Mouse (Mus musculus): ENCODE results near the gene Mia2.

Mia2 gene

DNA sequence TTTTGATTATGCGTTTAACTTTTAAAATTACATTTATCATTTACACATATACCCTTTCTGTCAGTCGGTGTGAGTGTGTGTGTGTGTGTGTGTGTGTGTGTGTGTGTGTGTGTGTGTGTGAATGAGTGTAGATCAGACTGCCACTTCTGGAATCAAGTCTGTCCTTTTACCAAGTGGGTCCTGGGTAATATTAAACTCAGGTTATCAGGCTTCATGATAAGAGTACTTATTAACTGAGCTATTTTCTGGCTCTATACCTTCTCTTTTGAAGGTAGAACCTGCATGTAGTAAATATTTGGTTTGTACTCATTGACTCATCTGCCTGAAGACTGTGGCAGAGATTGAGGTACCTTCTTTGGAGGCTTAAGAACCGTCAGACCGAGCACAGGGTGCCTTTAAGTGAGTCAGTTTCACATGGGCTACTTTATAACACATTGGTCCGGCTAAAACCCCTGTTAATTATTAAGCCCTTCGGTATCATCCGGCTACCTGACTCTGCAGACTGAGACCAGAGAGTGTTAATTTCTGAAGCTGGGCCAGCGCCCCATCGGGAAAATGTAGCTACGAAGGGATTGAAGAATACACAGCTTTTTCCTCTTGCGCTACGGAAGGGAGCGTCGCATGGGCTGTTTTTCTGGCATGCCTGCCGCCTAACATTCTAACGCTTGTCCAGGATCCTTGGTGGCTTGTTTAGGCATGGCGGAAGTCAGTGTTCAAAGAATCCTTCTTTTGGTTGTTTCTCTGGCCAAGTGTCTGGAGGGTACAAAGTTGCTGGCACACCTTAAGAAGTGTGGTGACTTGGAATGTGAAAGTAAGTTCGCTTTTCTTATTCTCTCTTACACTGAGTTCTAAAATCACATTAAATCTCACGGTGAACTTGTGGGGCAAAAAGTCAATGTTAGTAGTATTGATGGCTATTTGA, at the start of gene Mia2:
TSS of gene Mia2 (plus strand) at position 696 of the 922 bp plus-strand sequence.
- in situ Hi-C loops (cut with MboI, MseI): no loop called here

DNA sequence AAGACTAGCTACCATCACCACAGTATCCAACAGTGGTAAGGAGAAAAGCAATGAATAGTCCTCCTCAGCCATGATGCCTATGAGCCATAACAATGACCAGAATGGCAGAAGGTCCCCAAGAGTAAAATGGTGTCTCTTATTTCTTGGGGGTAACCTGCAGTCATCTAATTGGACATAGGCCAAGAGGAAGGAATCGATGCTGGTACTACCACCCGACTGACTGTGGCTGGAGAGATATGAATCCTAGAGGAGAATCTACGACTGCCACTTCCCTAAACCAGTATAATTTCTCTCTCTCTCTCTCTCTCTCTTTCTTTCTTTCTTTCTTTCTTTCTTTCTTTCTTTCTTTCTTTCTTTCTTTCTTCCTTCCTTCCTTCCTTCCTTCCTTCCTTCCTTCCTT, 43.1 kb upstream of the Mia2 start:
- in situ Hi-C loops (cut with MboI, MseI): loop anchor here (10.0 kb wide), 1 partner anchor 162 kb away; the partner anchor contains the start of gene Fbxo33

DNA sequence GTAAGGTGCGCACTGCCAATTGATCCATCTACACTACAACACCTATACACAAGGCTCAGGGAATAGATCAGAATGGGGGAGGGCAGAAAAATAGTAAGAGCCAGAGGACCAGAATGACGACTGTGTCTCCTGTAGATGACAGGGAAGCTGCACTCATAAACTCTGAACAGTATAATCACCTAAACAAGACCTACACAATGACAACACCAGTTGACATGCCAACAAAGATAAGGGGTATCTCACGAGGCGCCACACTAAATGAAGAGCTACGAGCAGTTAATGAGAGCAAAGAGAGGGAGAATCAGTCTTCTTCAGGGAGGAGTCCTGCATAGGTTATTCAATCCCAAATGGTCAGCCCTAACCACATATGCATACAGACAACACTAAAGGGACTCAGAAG, 42.4 kb upstream of the Mia2 start:
- in situ Hi-C loops (cut with MboI, MseI): loop anchor here (10.0 kb wide), 1 partner anchor 162 kb away; the partner anchor contains the start of gene Fbxo33

DNA sequence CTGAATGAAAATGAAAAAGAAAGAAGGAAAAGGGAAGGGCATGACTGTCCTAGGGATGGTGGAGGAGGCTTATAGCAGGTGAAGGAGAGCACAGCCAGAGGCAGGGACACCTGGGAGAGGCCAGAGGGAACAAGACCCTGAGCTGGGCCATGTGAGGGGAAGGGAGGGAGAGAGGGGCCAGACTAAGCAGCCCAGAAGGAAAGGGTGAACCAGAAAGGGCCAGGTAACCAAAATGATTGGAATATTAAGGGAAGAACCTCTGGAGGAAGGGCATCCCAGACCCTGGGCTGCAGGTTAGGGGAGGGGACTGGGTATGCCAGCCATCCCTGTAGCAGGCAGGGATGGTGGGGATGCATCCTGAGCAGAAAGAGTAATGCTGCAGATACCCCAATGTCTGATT, 41.6 kb upstream of the Mia2 start:
- in situ Hi-C loops (cut with MboI, MseI): loop anchor here (10.0 kb wide), 1 partner anchor 161 kb away; the partner anchor contains the start of gene Fbxo33

DNA sequence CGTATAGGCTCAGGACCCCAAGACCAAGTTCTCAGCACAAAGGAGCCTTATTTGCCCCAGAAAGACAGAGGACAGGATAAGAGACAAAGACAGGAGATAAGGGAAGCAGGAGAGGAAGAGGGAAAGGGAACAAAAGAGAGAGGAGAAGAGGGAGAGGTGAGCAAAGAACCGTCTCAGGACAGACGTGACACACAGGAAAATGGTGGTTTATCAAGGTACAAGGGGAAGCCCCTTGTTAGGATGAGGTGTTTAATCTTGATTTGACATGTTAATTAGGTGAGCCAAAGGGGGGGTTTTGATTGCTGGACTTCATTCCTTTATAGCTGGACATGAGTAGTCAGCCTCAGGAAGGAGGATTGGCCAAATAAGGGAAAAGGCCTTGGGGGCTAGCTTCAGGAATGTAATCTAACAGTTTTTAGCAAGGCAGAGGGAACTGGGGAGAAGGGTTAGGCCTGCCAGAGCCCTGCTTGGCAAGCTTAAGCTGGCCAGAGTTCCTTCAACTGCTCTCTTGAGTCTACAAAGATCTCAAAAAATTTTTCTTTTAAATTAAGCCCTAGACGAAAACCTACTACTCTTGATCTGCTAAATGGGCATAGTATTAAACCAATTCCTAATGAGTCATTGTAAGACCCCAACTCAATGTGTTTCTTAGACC, 40.3 kb upstream of the Mia2 start:
- in situ Hi-C loops (cut with MboI, MseI): loop anchor here (10.0 kb wide), 1 partner anchor 159 kb away; the partner anchor contains the start of gene Fbxo33

DNA sequence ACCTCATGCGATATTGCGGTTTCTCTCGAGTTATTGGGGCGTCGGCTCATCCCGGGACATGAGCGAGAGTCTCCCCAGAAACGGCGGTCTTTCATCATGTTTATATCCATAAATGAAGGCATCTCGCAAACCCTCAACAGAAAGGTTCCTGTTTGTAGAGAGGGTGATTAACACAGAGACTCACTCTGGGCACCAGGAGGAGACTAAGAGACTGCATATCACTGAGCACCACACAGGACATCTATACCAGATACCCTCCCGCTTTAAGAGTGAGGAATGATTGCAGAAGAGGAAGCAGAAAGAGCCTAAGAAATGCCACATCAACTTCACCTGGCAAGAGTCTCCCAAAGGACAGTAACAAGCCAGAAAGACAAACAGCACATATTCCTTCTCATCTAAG, 39.4 kb upstream of the Mia2 start:
- in situ Hi-C loops (cut with MboI, MseI): loop anchor here (10.0 kb wide), 1 partner anchor 159 kb away; the partner anchor contains the start of gene Fbxo33

DNA sequence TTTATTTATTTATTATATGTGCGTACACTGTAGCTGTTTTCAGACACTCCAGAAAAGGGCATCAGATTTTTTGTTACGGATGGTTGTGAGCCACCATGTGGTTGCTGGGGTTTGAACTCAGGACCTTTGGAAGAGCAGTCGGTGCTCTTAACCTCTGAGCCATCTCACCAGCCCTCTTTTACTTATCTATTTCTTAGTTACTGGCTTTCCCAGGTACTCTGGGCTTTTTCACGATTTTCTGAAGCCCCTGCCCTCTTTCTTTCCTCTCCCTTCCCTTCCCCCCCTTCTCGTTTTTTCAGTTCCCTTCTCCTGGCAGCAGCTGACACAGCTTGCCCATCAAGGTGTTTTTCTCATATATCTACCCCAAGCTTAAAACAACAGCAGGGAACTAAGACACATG, 37.4 kb upstream of the Mia2 start:
- in situ Hi-C loops (cut with MboI, MseI): loop anchor here (10.0 kb wide), 1 partner anchor 157 kb away; the partner anchor contains the start of gene Fbxo33

DNA sequence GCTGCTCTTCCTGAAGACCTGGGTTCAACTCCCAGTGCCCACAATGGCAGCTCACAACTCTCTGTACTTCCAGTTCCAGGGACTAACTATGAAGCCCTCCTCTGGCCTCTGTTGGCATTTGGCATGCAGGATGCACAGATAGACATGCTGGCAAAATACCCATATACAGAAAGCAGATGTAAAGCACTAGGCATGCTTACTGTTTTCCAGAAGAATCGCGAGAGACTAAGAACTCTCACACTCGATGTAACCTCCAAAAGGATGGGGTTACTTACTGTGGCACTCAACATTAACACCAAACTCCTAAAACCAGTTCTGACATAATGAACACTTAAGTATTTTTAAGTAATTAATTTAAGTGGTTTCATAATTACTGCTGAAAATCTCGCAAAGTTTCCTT, 35.3 kb upstream of the Mia2 start:
- in situ Hi-C loops (cut with MboI, MseI): no loop called here

DNA sequence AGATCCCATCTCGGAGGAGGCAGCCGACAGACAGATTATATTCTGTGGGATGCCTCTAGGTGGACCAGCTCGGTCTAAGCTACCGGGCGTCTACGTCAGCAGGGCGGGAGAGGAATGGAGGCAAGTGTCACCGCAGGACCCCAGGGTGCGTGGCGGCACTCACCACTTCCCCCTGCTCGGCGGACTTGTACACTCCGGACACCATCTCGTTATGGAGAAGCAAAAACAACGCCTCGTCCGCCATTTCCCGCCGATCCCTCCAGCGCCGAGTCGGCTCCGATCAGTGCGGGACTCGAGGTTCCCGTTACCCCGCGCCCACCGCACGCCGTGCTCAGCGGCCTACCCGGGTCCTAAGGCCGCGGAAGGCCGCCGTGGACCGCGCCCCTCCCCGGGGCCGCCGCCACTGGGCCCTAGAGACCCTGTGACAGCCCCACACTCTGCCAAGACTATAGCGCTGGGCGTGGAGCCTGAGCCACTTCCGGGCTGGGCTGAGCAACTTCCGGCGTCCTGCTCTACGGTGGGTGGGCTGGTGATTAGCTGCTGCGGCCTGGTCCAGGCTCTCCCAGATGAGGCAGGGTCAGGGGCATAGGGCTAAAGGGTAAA, 34.5 kb upstream of the Mia2 start, which contains the start of gene Trappc6b:
TSS of gene Trappc6b (minus strand) at position 480 of the 603 bp plus-strand sequence.
- in situ Hi-C loops (cut with MboI, MseI): no loop called here

DNA sequence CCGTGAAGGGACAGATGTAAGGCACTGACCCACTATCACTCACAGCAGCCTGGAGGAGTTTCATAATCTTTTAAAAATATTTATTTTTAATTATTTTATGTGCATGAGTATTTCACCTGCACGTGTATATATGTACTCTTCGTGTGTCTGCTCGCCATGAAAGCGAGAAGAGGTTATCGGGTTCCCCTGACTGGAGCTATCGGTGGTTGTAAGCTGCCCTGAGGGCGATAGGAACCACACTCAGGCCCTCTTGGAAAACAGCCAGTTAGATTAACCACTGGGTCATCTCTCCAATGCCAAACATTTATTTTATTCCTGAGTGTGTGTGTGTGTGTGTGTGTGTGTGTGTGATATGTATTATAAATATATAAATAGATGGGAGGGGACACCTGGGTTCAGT, 30.8 kb upstream of the Mia2 start:
- in situ Hi-C loops (cut with MboI, MseI): no loop called here

DNA sequence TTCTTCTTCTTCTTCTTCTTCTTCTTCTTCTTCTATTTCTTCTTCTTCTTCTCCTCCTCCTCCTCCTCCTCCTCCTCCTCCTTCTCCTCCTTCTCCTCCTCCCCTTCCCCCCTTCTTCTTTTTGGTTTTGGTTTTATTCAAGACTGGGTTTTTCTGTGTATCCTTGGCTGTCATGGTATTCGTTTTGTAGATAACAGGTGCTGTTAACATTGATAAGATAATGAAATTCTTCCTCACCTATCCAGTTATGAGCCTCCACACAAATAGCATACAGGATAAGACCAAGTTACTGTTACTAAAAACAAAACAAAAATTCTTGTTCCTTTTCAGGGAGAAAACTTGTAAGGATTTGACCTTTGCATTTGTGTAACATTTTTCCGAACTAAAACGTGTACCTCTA, 29.8 kb upstream of the Mia2 start:
- in situ Hi-C loops (cut with MboI, MseI): no loop called here

DNA sequence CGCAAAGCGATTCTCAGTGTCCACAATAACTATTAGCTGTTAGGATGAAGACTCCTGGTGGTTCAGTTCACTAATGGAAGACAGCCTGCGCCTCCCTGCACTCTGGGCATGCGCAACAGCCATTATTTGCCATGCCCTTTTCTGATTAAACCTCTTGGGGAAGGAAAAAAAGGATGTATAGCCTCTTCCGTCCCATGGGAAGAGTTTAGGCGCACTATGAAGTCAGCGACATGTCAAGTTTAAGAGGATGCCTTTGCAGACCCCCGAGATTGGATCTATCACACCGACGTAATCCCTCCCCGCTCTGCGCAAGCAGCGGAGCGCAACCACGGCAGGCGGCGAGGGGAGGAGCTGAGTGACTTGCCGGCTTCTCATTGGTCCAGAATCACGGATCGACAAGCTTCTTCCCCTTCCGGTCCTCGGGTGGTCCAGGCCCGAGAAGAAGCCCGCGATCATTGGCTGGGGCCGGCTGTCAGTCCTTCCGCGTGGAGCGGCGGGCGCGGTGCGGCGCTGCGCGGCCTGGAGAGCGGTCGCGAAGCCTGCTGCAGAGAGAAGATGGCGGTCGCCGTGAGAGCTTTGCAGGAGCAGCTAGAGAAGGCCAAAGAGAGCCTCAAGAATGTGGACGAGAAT, 29.0 kb upstream of the Mia2 start, which contains the start of gene Pnn:
TSS of gene Pnn (plus strand) at position 437 of the 630 bp plus-strand sequence.
- in situ Hi-C loops (cut with MboI, MseI): no loop called here

DNA sequence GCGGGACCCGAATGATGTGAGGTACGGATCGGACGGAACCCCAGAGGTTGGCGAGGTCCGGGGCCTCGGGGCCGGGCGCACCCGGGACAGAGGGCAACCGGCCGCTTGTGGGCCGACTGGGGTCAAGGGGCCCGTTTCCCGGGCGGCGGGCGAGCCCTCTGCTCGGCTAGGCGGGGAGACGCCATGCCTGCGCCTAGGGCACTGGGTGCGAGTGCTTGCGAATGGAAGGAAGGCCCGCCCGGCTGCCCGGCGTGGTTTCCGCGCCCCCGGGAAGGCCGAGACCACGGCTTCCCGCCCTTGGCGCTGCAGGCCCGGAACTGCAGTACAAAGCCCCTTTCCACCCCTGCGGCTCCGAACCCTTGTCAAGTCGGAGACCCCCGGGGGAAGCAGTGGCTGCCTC, 28.5 kb upstream of the Mia2 start:
- in situ Hi-C loops (cut with MboI, MseI): no loop called here

DNA sequence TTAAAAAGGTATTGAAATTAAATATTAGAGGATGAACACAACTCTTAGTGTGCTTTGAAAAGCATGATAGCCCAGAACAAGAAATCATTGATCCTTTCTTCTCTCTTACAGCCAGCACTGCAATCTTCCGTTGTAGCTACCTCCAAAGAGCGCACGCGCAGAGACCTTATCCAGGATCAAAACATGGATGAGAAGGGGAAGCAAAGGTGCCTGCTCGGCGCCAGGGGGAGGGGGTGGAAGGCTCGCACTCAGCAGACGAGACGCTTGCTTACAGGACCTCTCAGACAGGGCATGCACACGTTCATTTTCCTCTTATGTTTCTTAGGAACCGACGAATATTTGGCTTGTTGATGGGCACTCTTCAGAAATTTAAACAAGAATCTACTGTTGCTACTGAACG, 26.8 kb upstream of the Mia2 start:
- in situ Hi-C loops (cut with MboI, MseI): no loop called here

DNA sequence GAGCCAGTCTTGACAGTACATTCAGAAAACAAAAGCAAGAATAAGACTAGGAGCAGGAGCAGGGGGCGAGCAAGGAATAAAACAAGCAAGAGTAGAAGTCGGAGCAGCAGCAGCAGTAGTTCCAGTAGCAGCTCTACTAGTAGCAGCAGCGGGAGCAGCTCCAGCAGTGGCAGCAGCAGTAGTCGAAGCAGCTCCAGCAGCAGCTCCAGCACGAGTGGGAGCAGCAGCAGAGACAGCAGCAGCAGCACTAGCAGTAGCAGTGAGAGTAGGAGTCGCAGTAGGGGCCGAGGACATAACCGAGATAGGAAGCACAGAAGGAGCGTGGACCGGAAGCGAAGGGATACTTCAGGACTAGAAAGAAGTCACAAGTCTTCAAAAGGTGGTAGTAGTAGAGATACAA, 23.3 kb upstream of the Mia2 start:
- in situ Hi-C loops (cut with MboI, MseI): no loop called here

DNA sequence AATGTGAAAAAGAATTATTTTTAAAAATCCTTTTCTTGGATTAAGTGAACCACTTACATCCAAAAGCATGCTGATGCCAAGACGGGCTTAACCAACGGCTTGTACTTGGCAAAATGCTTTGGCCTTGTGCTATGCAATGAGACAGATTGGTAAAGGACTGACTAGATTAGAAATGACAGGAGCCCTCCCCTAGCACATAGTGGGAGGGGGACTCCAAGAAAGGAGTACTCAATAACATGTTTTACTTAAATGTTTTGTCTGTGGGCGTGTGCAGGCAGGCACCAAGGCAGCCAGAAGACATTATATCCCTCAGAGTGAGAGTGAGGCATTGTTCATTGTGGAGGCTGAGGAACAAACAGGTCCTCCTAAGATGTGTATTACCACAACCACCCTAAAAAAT, 21.5 kb upstream of the Mia2 start:
- in situ Hi-C loops (cut with MboI, MseI): no loop called here

DNA sequence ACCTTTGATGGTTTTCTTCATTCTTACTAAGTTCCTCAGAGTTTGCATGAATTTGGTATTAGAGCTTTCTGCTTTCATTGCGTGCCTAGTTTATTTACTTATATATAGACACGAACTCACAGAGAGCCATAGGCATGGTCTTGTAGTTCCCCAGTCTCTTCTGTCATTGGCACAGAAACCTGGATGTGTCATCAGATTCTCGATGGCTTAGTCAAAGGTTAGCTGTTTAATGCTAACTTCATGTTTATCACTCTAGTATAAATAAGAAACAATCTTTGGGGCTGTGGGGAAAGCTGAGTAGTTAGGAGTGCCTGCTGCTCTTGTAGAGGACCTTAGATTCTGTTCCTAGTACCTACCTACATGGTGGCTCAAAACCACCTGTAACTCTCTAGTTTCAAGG, 18.6 kb upstream of the Mia2 start:
- in situ Hi-C loops (cut with MboI, MseI): loop anchor here (5.0 kb wide), 1 partner anchor 55 kb away; no protein-coding TSS in a partner anchor

DNA sequence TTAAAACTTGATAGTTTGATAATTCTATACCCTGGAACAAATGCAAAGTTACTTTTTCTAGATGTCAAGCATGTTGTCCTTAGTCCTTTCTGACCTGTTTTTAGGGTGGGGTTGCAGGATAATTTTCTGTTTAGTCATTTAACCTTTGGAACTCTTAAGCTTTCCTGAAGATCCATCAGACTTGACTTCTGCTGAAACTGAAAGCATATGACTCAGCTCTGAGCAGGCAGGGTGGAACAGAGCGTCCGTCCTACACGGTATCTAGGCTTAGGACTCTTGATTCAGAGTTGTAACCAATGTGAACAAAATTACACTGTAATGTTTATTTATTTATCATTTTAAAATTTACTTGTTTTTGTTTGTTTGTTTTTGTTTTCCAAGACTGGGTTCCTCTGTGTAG, 17.7 kb upstream of the Mia2 start:
- in situ Hi-C loops (cut with MboI, MseI): loop anchor here (5.0 kb wide), 1 partner anchor 54 kb away; no protein-coding TSS in a partner anchor

DNA sequence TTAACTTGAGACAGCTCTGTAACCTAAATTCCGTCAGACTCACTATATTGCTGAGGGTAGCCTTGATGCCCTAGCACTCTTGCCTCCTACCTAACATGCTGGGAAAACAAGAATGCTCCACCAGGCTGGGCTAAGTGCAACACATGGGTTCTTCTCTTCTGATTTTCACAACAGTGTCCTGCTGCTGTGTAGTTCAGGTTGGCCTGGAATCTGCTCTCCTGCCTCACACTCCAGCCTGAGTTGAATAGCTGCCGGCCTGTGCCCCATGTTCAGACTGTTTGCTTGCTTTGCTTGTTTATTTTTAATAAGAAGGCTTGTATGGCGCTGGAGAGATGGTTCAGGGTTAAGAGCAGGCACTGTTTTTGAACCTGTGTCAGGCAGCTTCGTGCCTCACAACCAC, 15.1 kb upstream of the Mia2 start:
- in situ Hi-C loops (cut with MboI, MseI): no loop called here

DNA sequence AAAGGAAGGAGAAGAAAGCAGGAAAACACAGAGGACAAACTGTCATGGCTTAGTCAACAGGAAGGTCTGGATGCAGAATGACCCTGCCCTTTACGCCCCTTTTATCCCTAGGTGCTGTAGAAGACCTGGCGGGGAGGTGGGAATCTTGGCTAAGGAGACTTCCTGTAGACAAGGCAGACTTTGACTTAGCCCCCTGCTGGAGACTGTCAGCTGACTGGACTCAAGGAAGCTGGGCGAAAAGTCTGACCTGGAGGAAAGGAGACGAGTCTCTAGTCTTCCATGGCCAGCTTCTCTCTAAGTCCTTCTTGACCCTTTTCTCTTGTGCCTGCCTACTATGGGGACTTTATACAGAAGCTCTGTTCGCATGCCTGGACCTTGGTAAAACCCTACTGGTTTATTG, 11.2 kb upstream of the Mia2 start:
- in situ Hi-C loops (cut with MboI, MseI): no loop called here

DNA sequence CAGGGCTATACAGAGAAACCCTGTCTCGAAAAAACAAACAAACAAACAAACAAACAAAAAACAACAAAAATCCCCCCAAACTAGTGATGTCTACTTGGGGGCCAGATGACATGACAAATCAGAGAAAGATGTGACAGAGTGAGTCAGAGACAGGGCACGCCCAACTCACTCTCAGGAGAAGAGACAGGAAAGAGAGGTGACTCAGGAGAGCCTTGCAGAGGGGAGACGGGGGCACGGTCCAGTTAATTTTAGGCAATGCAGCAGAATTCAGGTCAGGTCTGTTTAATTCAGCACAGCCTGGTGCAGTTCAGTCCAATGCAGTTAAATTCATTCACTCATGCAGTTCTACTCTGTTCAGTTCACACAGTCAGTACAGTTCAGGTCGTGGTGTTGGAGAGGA, 9.4 kb upstream of the Mia2 start:
- in situ Hi-C loops (cut with MboI, MseI): no loop called here
